Mouse (Mus musculus) gonadal fat pad, adult 2 months (tissue): ENCODE measurements around the gene Mrpl4. TPM values are rescaled to one million over a fixed set of nuclear protein-coding genes. Genes with fewer than 3 reads are reported as not detected.

Experiments
- DNase-seq: peaks from one replicate; pipeline ENCODE4 v3.0.0-alpha.2; 2012; ENCODE audit warnings: low read depth
- polyA plus RNA-seq: library from polyadenylated mRNA; depleted of rRNA; stranded (reverse); fragments of >200 nt; gene quantifications from 2 replicates; pipeline ENCODE4 v1.2.3, GENCODE M21; 2012

Mrpl4 gene
- polyA plus RNA-seq, 1 experiment = 76.1 TPM

GRCm38 (mm10) chr9:21017177-21017575 lies 14.6 kb downstream of the Mrpl4 start:
- no peak for DNase-seq

GRCm38 (mm10) chr9:21018600-21018999 lies 16.1 kb downstream of the Mrpl4 start:
- DNase-seq = no peak

- DNase-seq = no peak
Measured at GRCm38 (mm10) chr9:21021363-21021762, 18.8 kb downstream of the Mrpl4 start.

- DNase-seq = no peak
Measured at GRCm38 (mm10) chr9:21022288-21022687, 19.8 kb downstream of the Mrpl4 start.

GRCm38 (mm10) chr9:21022726-21023125 lies 20.2 kb downstream of the Mrpl4 start:
- DNase-seq = no peak

GRCm38 (mm10) chr9:21025258-21025810 lies 22.8 kb downstream of the Mrpl4 start:
- no peak for DNase-seq

- DNase-seq = no peak
Measured at GRCm38 (mm10) chr9:21026849-21027248, 24.3 kb downstream of the Mrpl4 start.

- DNase-seq = no peak
Measured at GRCm38 (mm10) chr9:21027774-21028290, 25.3 kb downstream of the Mrpl4 start.

GRCm38 (mm10) chr9:21028560-21029110 lies 26.1 kb downstream of the Mrpl4 start:
- DNase-seq = no peak

- no peak for DNase-seq
Measured at GRCm38 (mm10) chr9:21029291-21030054, 26.9 kb downstream of the Mrpl4 start, which contains the start of gene Icam4. TSS of gene Icam4 (plus strand) at chr9:21029373.

GRCm38 (mm10) chr9:21030055-21030600 lies 27.6 kb downstream of the Mrpl4 start:
- DNase-seq = no peak

GRCm38 (mm10) chr9:21030781-21031250 lies 28.3 kb downstream of the Mrpl4 start:
- peak; percentile 66 for DNase-seq

- DNase-seq = no peak
Measured at GRCm38 (mm10) chr9:21031251-21031895, 28.8 kb downstream of the Mrpl4 start.

GRCm38 (mm10) chr9:21031896-21032351 lies 29.4 kb downstream of the Mrpl4 start, which contains the start of gene Icam5:
TSS of gene Icam5 (plus strand) at chr9:21032073.
- no peak for DNase-seq

- DNase-seq = no peak
Measured at GRCm38 (mm10) chr9:21032491-21032890, 30.0 kb downstream of the Mrpl4 start.

GRCm38 (mm10) chr9:21033136-21033535 lies 30.6 kb downstream of the Mrpl4 start:
- no peak for DNase-seq

- DNase-seq = no peak
Measured at GRCm38 (mm10) chr9:21034481-21035085, 32.0 kb downstream of the Mrpl4 start.

- no peak for DNase-seq
Measured at GRCm38 (mm10) chr9:21035586-21035985, 33.0 kb downstream of the Mrpl4 start.

GRCm38 (mm10) chr9:21036161-21036560 lies 33.6 kb downstream of the Mrpl4 start:
- DNase-seq = no peak

- DNase-seq = no peak
Measured at GRCm38 (mm10) chr9:21036666-21037065, 34.1 kb downstream of the Mrpl4 start.

GRCm38 (mm10) chr9:21037481-21037891 lies 34.9 kb downstream of the Mrpl4 start:
- DNase-seq = no peak
